Mouse (Mus musculus): Measurements from ENCODE around the gene Ipo13.

Gene Ipo13

DNA sequence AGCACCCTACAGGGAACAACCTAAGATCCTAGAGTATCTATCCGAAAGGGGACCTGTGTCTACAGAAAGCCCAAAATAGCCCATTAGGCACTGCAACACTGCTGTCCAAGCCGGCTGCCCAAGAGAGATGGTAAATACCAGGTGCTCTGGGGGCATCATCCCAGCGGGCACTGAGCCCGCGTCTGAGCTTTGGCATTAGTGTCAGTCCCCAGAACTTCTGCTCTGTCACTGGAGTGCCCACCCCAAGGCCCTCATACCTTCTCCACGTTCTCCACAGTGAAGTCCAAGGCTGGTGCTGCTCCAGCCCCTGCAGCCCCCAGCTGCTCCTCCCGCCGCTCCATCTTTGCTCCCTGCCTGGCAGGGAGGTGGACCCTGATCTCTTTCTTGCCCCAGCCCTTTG, 768 bp downstream of the Ipo13 start:
- 2% methylated on average over 8 of the region's 8 CpGs for WGBS

DNA sequence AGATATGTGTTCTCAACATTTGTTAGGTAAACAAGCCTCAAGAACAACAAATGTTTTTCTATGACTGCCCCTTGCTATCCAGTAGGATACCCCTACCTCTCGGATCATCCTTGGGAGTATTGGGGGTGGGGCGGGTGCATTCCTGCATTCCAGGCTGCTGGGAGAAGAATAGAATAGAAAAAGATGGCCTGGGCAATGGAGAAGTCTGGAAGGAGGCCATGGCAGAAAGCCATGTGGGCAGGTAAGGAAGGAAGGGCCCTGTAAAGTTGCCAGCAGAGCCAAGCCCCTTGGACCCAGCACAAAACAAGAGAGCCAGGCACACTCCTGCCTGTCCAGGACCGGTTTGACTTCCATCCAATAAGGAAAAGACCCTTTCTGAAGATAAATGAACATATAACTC, 1.4 kb downstream of the Ipo13 start:
- 39% methylated on average over 3 of the region's 3 CpGs for WGBS

DNA sequence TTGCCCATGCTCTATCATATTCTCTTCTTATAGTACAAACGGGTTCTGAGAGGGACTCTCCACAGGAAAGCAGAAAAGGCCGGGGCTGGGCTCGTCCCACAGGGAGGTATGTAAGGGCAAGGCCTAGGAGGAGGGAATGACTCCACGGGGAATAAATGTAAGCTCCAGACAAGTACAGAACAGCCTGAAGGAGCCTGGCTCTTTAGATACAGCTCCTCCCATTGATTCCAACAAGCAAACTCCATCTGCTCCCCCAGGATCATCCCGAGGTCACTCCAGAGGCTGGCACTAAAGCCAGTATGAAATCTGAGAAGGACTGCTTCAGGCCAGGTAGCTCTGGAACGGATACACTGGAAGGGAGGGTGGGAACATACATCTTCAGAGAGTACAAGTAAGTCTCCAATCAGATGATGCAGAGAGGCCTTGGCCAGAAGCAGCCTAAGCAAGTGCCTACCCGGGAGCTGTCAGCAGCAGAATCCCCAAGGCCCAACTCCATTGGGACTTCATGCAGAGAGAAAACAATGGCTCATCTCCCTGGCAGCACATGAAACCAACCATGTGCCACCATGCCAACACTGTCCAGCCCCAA, 2.0 kb downstream of the Ipo13 start:
- 52% methylated on average over 7 of the region's 7 CpGs for WGBS

DNA sequence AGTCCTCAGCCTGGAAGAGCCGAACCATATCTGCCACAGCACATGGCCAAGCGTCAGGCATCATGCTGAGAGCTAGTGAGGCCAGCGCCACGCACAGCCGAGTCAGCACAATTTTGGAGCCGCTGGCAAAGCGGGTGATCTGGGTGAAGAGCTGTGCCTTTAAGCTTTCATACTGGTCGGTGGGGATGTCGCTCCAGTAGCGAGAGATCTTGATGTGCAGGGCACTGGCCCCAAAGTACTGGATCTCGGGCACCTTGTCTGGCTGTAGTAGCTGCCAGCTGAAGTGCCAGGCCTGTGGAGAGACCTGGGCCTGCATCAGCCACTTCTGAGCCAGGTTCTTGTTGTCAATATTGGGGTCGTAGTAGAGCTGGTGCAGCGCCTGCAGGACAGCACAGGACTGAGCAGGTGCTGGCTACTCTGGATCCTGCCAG, 2.7 kb downstream of the Ipo13 start:
- WGBS = 71% methylated on average over 13 of the region's 13 CpGs

DNA sequence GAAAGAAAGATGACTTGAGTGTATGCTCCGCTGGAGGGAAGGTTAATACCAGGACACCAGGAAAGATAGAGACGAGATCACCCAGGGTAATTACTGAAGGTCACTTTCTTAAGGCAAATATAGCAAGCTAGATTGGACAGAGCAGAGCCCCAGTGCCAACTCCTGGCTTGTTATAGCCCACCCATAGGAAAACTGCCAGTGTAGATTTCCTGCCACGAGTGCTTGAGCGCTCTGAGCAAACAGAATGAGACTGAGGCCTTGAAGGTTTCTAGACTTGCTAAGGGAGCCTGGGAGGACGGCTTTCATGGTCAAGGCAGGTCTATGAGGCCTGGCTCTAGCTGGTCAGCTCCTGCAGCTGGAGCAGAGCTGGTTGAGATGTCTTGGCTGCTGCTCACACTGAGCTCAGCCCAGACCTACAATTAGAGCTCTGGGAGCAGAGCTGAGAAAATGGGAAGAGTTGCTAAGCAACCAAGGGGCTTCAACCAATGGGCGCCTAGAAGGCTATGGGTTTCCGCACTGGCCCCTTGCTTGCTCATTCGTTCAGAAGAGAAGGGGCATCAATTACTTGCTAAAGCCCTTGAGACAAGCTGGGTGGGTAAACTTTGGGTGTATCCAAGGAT, 5.9 kb downstream of the Ipo13 start:
- 34% methylated on average over 8 of the region's 8 CpGs for WGBS

DNA sequence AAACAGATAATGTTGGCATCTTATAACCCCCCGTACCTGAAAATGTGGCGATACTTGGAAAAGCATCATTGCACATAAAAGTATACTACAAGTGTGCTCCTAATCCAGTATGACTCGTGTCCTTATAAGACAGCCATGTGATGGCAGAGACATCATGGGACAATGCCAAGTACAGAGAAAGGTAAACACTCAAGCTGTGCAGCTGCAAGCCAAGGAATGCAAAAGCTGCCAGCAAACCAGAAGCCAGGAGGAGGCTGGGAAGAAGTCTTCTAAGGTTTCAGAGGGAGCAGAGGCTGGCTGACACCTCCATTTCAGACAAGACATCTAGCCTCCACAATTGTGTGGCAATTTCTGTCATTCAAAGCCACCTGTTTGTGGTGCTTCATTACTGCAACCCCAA, 8.6 kb downstream of the Ipo13 start:
- 63% methylated on average over 3 of the region's 3 CpGs for WGBS

DNA sequence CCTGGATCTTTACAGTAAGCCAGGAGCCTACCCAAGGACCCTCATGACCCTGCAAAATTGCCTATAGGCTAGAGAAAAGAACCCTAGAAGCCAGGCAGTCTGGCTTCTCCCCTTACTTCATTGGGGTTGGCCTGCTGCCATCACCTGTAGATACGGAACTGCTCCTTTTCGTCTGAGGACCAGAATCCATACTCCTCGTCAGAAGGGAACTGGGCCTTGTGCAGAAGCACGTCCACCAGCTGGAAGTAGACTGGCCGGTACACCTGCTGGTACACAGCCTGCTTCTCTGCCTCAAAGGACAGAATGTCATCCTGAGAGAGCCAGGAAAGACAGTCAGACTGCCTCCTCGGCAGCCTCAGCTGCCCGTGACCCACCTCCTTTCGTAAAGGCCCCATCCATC, 10.0 kb downstream of the Ipo13 start:
- WGBS = 68% methylated on average over 8 of the region's 8 CpGs

DNA sequence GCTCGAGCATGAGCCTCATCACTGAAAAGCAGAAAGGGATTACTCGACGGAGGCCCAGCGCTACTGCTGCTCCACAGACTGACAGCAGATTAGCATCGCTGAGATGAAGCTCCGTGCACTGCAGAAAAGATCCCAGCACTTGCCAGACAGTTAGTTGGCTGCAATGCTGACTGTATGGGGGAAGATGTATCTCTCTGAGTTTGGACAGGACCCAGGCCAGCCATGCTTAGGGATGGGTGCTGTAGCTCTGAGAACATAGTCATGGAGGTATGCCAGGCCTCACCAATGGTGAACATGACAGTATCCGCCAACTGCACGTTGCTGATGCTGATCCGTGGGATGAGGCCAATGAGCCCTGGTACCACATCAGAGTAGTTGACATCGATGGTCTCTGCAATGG, 10.7 kb downstream of the Ipo13 start:
- WGBS = 40% methylated on average over 10 of the region's 10 CpGs

DNA sequence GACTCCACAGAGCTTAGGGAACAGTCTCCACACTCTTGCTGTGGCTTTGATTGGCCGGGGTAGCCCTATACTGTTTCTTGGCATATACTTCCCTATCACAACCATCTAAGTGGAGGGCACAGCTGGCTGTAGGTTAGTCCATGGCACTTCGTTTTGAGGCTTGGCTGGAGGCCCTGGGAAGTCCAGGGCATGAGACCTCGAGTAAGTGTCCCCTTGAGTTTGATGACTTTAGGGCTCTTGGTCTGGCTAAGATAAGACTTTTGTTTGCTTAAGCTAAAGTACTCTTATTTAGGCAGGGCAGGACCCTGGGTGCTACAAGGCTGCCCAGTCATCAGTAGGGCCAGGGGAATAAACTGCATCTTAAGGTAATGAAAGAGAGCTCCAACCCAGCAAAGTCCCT, 16.7 kb downstream of the Ipo13 start:
- WGBS = 84% methylated on average over 3 of the region's 3 CpGs

DNA sequence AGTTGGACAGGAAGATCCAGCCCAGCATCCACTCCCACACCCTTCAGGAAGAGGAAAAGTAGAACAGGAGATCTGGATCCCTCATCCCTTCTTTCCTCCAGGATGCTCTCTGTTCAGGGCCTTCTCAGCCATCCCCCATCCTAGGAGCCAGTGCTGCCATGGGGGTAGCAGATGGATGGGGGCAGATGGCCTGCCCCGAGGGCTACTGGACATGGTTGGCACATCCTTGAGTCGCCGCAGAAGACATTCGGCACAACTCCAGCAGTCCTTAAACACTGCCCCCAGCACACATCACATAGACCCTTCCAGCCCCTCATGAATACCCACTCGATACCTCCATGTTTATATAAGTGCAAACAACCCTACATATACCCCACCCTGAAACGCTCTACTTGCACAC, 18.8 kb downstream of the Ipo13 start:
- 91% methylated on average over 6 of the region's 6 CpGs for WGBS

DNA sequence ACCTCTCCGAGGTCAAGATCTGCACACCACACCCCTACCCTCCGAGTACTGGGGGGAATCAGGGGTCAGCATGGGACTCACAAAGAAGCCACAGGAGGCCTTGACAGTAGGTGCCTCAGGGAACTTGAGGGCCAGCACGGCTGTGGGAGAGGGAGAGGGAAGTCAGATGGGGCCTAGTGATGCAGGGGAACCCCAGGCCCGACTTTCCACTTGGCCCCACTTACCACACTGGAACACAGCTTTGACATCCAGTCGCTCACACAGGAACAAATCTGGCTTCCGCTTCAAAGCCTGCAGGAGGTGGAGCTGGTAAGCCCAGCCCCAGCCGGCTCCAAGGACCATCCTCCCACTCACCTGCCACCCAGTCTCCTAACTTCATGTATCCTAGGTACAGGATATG, 19.5 kb downstream of the Ipo13 start:
- whole genome bisulfite sequencing = 71% methylated on average over 7 of the region's 7 CpGs

DNA sequence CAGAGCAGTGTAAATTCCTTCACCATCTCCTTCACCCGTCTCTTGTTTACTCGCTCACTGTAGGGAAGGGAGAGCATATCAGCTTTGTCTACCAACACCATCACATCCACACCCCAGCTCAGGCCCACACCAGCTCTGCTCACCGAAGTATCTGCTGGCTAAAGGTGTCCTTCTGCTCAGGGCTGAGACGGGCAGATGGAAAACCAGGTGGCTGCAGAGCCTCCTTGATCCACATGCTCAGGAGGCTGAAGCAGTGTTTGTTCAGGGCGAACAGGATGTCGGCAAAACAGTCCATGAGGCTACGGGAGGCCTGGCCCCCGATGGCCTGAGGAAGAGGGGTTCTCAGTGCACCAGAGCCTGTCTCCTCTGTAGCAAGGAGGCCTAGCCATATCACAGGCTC, 20.2 kb downstream of the Ipo13 start:
- 88% methylated on average over 8 of the region's 8 CpGs for WGBS

DNA sequence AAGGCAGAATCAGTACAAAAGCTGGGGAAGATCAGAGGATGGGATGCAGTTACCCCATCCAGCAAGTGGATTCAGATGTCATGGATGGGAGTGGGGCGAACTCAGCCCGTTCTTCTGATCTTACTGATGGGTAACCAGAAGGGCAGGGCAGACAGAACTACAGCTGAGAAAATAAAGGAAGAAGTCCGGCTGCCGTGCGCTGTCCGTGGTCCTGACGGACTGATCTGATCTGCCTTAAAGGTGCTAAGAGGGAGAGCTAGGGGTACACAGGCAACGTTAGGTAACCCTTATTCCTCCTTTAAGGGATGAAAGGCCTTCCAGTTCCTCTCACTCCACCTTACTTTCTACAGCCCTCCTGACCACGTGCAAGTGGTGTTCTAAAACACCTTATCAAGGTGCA, 21.4 kb downstream of the Ipo13 start:
- WGBS = 40% methylated on average over 9 of the region's 9 CpGs

DNA sequence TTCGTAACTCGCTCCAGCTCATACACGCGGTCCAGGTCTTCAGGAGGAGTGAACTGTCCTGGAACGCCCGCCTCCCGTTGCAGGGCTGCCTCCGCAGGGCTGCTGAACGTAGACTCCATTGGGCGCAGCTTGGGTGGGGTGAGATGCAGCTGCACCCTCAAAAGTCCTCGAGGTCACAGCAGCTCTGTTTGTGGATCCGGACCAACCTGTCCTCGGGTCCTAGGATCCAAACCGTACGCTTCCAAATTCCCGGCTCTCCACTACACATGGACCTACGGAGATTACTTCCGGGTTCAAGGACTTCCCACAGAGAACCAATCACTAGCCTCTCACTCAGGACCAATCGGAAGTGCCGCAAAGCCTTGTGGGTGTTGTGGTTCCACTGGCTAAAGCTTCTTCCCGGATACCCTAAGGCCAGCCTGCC, 23.0 kb downstream of the Ipo13 start, which contains the start of gene Dph2:
Gene Dph2, minus strand, starts transcription at position 295 of the 424 bp plus-strand sequence.
- WGBS = under 1% methylated on average over 21 of the region's 21 CpGs

DNA sequence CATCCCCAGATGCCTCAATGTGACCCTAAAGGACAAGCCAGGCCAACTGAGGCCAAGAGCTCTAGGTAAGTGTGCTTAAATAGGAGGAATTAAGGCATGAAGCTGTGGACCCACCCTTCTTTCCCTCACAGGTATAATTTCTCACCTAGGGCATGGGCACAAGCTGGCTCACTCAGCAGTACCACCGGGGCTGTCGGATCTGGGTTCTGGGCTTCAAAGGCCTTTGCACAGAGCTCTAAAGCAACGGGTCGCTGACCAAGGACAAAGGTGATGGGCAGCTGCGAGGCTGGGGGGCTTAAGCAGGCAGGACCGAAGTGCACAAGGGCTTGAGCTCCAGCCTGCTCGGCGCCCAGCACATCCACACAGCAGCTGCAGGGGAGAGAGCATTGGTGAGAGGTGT, 24.0 kb downstream of the Ipo13 start:
- 72% methylated on average over 8 of the region's 8 CpGs for WGBS

DNA sequence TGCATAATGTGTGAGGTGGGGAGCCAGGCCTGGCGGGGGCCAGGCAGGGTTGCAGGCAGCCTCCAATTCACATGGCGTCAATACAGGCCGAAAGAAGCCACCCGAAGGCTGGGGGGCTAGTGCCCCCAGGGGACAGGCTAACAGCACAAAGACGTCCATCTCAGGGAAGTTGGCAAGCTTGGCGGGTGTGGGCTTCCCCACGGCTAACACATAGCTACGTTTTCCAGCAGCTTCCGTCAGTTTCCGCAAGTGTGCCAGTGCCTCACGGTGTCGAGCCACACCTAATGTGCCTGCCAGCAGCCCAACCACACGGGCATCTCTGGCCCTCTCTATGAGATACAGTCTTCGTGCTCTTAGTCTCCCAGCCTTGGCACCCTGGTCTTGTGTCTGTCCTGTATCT, 24.8 kb downstream of the Ipo13 start:
- 86% methylated on average over 14 of the region's 14 CpGs for WGBS

DNA sequence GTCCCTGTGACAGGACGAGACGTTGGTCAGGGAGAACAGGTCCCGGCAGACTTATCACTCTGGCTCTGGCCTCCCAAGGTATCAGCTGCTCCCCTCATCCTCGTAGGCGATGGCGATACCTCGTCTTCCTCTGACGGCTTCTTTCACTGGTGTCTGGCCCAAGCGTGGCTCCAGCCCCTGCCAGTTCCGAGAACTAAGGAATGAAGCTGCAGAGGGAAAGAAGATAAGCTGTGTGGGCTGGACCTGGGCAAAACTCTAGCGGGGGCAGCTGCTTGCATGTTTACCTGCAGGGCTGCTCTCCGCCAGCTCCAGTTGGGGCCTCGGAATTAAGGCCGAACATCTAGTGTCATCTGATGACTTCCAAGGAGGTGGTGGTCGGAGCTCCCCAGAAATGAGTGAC, 25.3 kb downstream of the Ipo13 start:
- WGBS = 89% methylated on average over 15 of the region's 15 CpGs

DNA sequence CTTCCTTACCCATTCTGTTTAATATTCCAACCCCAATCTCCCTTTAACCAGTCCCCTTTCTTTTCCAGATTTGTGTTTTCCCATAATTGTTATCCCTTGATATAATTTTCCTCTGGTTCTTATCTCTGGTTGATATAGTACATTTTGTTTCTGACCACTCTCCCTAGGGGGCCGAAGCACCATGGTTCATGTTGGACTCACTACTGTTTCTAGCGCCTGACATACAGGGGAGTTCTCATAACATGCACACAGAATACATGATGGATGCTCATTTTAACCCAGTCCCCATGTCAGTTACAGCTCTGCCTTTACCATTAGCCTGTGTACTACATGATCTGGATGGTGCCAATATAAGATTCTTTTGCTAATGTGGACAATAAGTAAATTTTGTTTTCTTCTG, 26.9 kb downstream of the Ipo13 start:
- WGBS = 66% methylated on average over 2 of the region's 2 CpGs

DNA sequence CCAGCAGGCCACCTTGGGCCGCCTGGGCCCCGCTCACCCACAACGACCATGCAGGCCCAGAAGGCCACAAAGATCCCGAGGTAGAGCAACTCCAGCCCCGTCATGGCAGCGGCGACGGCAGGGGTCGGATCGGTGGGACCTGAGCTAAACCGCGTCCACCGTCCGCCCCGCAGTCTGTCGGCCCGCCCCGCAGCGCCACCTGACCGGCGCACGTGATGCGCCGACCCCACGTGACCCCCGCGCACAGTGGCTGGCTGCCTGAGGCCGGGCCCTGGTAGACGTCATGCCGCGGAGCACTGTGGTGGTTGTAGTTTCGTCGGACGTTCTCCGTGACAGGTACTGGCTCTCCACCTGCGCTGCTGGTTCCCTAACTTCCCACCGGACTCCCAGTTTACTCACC, 27.7 kb downstream of the Ipo13 start, which contains the start of gene Atp6v0b:
Gene Atp6v0b, minus strand, starts transcription at position 201 of the 400 bp plus-strand sequence.
- under 1% methylated on average over 37 of the region's 37 CpGs for WGBS

DNA sequence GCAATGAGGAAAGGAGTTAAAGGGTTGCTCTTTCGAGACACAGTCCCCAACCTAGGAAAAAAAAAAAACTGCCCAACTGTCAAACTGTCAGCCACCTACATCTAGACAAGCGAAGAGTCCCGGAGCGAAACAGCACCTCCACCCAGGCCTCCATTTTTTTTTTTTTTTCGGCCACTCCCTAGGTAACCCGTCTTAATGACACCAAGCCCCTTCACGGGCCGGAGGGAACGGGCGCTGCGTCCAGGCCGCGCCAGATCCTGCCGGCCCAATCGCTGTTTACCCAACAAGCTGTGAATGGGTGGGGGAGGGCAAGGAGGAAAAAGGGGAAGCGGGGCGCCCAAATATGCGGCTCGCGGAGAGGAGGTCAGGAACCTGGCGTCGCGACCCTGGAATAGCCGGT, 28.2 kb downstream of the Ipo13 start:
- 2% methylated on average over 24 of the region's 24 CpGs for WGBS

DNA sequence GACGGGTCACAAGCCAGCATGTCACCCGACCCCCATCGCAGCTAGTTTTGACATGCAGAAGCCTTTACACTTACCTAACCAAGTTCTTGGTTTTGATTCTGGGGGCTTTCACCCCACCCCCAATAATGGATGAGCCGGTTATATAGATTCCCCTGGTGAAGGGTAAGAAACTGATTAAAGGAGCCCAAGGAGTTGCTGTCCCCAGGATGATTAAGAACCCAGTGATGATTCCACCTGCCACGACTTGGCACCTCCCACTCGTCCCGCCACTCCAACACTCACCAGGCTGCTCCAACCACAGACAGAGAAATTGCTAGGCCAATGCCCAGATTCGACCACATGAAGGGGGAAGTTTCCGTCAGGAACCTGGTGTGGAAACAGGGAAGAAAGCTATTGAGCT, 28.8 kb downstream of the Ipo13 start:
- WGBS = 57% methylated on average over 9 of the region's 9 CpGs

DNA sequence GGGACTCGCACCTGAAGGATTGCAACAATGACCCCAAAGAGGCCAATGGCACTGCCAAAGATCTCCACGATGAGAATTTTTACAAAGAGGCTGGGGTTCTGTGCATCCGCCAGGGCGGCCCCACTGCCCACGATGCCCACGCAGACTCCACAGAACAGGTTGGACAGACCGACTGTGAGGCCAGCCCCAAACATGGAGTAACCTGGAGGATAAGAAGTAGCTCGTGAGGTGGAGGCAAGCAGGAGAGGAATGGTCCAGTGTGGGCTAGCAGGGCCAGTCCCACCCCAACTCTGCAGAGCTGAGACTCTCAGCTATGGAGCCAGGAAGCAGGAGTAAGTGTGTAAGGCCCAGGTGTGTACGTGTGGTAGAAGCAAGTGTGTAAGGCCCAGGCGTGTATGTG, 29.7 kb downstream of the Ipo13 start:
- 79% methylated on average over 10 of the region's 10 CpGs for WGBS

DNA sequence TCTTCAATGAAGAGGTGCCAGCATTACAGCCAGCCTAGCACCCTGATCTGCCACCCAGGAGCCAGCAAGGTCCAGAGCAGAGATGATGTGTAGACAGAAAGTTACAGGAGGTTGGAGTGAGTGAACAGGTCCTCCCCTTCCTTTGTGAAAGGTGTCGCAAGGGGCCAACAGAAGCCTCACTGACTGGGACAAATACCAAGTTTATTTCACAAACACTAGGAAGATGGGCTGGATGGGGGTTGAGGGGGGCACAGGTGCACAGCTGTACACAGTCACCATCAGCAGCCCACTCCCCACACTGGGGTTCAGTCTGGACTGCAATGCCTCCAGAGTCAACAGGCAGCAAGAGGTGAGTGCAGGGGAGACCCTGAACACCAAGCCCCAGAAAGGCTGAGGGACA, 30.7 kb downstream of the Ipo13 start:
- 76% methylated on average over 1 of the region's 1 CpGs for WGBS

Measured in cerebral cortex, adult 2 months (tissue).